Mouse (Mus musculus) heart, embryonic 11.5 days (tissue): ENCODE measurements around the gene Foxred2. TPM values are rescaled to one million over a fixed set of nuclear protein-coding genes. Genes with fewer than 3 reads are reported as not detected.
A peak's percentile ranks its signal among the peaks of the same experiment; 100 is the strongest.

ENCODE experiments used
- ATAC-seq: fragments of 200-750 bp; cut with Nextera tagmentation; replicated peaks from 2 replicates; pipeline ENCODE4 v1.8.0; 2017; ENCODE audit warnings: moderate library complexity; ENCODE audit not compliant: insufficient number of reproducible peaks, low FRiP score, low TSS enrichment
- H3K27ac ChIP-seq: fragments of 300-500 bp; sonication (generic); 2 replicates; pipeline ENCODE4 v1.5.1; 2014; ENCODE audit warnings: mild to moderate bottlenecking, low read depth, low read length
- H3K27me3 ChIP-seq: fragments of 300-500 bp; sonication (generic); 2 replicates; pipeline ENCODE4 v1.6.1; 2014; ENCODE audit warnings: mild to moderate bottlenecking, low read length, mixed read lengths; ENCODE audit not compliant: control insufficient read depth, insufficient read depth
- H3K36me3 ChIP-seq: fragments of 300-500 bp; sonication (generic); 2 replicates; pipeline ENCODE4 v1.6.1; 2014; ENCODE audit warnings: mild to moderate bottlenecking, low read length, moderate library complexity, mixed read lengths; ENCODE audit not compliant: control insufficient read depth, insufficient read depth
- H3K4me1 ChIP-seq: fragments of 300-500 bp; sonication (generic); 2 replicates; pipeline ENCODE4 v1.6.1; 2014; ENCODE audit warnings: low read length; ENCODE audit not compliant: control insufficient read depth, insufficient read depth
- H3K4me2 ChIP-seq: fragments of 300-500 bp; sonication (generic); 2 replicates; pipeline ENCODE4 v1.6.1; 2014; ENCODE audit warnings: mild to moderate bottlenecking, moderate library complexity
- H3K4me3 ChIP-seq: fragments of 300-500 bp; sonication (generic); 2 replicates; pipeline ENCODE4 v1.5.1; 2014; ENCODE audit warnings: low read depth, low read length
- H3K9ac ChIP-seq: fragments of 300-500 bp; sonication (generic); 2 replicates; pipeline ENCODE4 v1.6.1; 2014; ENCODE audit warnings: mild to moderate bottlenecking, low read depth, low read length, moderate library complexity
- H3K9me3 ChIP-seq: fragments of 300-500 bp; sonication (generic); replicated peaks from 2 replicates; pipeline ENCODE4 v1.6.1; 2016; ENCODE audit warnings: low read length; ENCODE audit not compliant: control insufficient read depth
- WGBS: fragments of 180-500 bp; shearing (Covaris S2); extraction: QIAGEN DNeasy Blood & Tissue Kit; methylation state at CpG from one replicate; pipeline ENCODE4 v1.1.7; 2014; ENCODE audit not compliant: insufficient replicate concordance; 5-methylcytosine and 5-hydroxymethylcytosine counted together
- polyA plus RNA-seq: library from polyadenylated mRNA; unstranded; fragments of >200 nt; fragmentation: Nextera tagmentation; extraction: Ambion mirVana; gene quantifications from 2 replicates; pipeline ENCODE4 v1.2.1, GENCODE M21; 2014

Gene Foxred2
- 1.2 and 1.7 TPM in 2 replicates for polyA plus RNA-seq

DNA sequence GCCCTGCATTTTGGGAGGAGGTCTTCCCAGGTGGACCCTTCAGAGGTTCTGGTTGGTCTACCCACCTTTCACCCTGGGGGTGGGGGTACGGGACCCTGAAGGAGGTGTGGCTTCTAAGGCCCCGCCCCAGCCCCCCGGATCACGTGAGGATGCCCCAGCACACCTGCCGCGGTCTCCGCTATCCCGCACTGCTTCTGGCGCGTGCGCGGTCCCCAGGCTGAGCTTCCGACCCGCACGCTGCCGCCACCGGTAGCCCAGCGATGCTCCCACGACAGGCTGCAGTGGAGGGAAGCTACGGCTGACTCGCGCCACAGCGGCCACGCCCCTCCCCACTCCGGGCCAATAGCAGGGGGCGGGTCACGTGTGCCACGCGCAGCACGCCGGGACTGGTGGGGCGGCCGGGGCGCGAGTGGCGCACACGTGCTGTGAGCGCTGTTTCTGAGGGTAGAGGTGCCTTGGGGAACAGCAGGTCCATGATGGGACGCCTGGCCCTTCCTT, at the start of gene Foxred2:
TSS of gene Foxred2 (minus strand) at position 319 of the 498 bp plus-strand sequence.
- under 1% methylated on average over 38 of the region's 39 CpGs for WGBS
- Histone ChIP-seq H3K4me3 (peak within 1 kb of the TSS; percentile 55), H3K4me1 (peaks cover 12% of the 10 kb centered on the region), H3K9me3 (no peaks in the 10 kb centered on the region), H3K27ac (no peak within 1 kb of the TSS), H3K9ac (peak within 1 kb of the TSS; percentile 24; the same call in 1 of the 2 replicates), H3K4me2 (peak within 1 kb of the TSS; percentile 88), H3K27me3 (peaks cover 17% of the 10 kb centered on the region), H3K36me3 (peaks cover 21% of the 10 kb centered on the region)
- ATAC-seq = peak; percentile 83

- no peak overlapping the region for H3K9ac ChIP-seq
- 0 out of 2 replicates have a peak, but pooled peaks have one; percentile 18 for ATAC-seq
- no peaks in the 10 kb centered on the region for H3K36me3 ChIP-seq
- WGBS = 33% methylated on average over 9 of the region's 9 CpGs
- H3K4me2 ChIP-seq = no peak overlapping the region
- no peaks in the 10 kb centered on the region for H3K9me3 ChIP-seq
- no peaks in the 10 kb centered on the region for H3K27me3 ChIP-seq
- H3K4me3 ChIP-seq = no peak overlapping the region
- H3K4me1 ChIP-seq = no peaks in the 10 kb centered on the region
- no peak overlapping the region for H3K27ac ChIP-seq
These were observed 47.4 kb upstream of the Foxred2 start for GRCm38 (mm10) chr15:78003929-78004328.

GRCm38 (mm10) chr15:78001400-78001799, 44.9 kb upstream of the Foxred2 start:
- H3K4me1 ChIP-seq = no peaks in the 10 kb centered on the region
- no peaks in the 10 kb centered on the region for H3K36me3 ChIP-seq
- 34% methylated on average over 5 of the region's 5 CpGs for WGBS
- peaks cover 3% of the 10 kb centered on the region; the same call in 1 of the 2 replicates for H3K27me3 ChIP-seq
- H3K9ac ChIP-seq = no peak overlapping the region
- H3K27ac ChIP-seq = no peak overlapping the region
- H3K9me3 ChIP-seq = no peaks in the 10 kb centered on the region
- no peak for ATAC-seq
- no peak overlapping the region for H3K4me3 ChIP-seq
- no peak overlapping the region for H3K4me2 ChIP-seq

DNA sequence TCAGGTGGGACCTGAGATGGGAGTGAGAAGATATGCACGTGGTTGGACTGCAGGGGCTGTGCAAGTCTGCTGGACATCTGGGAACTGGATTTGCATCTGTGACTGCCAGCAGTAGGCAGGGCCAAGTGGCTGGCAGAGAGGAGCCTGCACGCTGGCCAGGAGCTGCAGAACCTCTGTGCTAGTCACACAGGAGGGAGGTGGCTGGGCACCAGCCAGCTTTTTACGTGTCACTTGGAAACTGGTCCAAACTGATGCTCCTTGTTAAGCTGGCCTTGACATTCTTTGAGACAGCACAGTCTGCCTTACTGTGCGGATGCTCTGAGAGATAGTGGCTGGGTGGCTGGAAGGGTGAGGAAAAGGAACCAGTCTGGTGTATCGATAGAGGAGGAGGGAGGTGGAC, 32.0 kb upstream of the Foxred2 start:
- H3K9ac ChIP-seq = no peak overlapping the region
- no peaks in the 10 kb centered on the region for H3K4me1 ChIP-seq
- no peak overlapping the region for H3K4me2 ChIP-seq
- H3K36me3 ChIP-seq = no peaks in the 10 kb centered on the region
- H3K27me3 ChIP-seq = 0 out of 2 replicates have a peak, but pooled peaks cover 2% of the 10 kb centered on the region
- WGBS = 67% methylated on average over 5 of the region's 5 CpGs
- no peak for ATAC-seq
- no peaks in the 10 kb centered on the region for H3K9me3 ChIP-seq
- no peak overlapping the region for H3K4me3 ChIP-seq
- H3K27ac ChIP-seq = no peak overlapping the region

DNA sequence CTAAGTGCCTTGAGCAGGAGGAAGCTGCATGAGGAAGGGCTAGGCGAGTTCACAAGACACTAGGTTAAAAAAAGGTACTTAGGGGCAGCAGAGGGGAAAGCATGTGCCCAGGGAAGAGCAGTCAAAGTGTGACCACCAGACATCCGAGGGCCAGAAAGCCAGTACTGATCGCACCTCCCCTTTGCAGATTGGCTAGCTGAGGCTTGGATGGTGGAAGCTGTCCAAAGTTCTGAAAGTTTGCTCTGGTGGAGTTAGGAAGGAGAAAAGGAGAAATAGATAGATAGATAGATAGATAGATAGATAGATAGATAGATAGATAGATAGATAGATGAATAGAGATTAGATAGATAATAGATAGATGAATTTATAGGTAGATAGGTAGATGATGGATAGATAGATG, 26.9 kb upstream of the Foxred2 start:
- Histone ChIP-seq H3K4me3 (no peak overlapping the region), H3K4me1 (no peaks in the 10 kb centered on the region), H3K9ac (no peak overlapping the region), H3K9me3 (no peaks in the 10 kb centered on the region), H3K27me3 (peaks cover 8% of the 10 kb centered on the region; the same call in 1 of the 2 replicates), H3K36me3 (no peaks in the 10 kb centered on the region), H3K27ac (no peak overlapping the region), H3K4me2 (no peak overlapping the region)
- 26% methylated on average over 3 of the region's 3 CpGs for WGBS
- no peak for ATAC-seq

GRCm38 (mm10) chr15:77982195-77982939, 25.8 kb upstream of the Foxred2 start:
- no peak overlapping the region for H3K4me2 ChIP-seq
- H3K9ac ChIP-seq = no peak overlapping the region
- H3K9me3 ChIP-seq = no peaks in the 10 kb centered on the region
- WGBS = 27% methylated on average over 18 of the region's 18 CpGs
- peaks cover 8% of the 10 kb centered on the region; the same call in 1 of the 2 replicates for H3K27me3 ChIP-seq
- no peak for ATAC-seq
- no peak overlapping the region for H3K4me3 ChIP-seq
- H3K27ac ChIP-seq = no peak overlapping the region
- no peaks in the 10 kb centered on the region for H3K4me1 ChIP-seq
- no peaks in the 10 kb centered on the region for H3K36me3 ChIP-seq

- Histone ChIP-seq H3K27ac (no peak overlapping the region), H3K36me3 (no peaks in the 10 kb centered on the region), H3K9ac (no peak overlapping the region), H3K27me3 (peaks cover 8% of the 10 kb centered on the region; the same call in 1 of the 2 replicates), H3K4me2 (no peak overlapping the region), H3K4me3 (no peak overlapping the region), H3K4me1 (no peaks in the 10 kb centered on the region), H3K9me3 (no peaks in the 10 kb centered on the region)
- no peak for ATAC-seq
- 61% methylated on average over 5 of the region's 5 CpGs for WGBS
These were observed 24.7 kb upstream of the Foxred2 start for GRCm38 (mm10) chr15:77981181-77981680.

DNA sequence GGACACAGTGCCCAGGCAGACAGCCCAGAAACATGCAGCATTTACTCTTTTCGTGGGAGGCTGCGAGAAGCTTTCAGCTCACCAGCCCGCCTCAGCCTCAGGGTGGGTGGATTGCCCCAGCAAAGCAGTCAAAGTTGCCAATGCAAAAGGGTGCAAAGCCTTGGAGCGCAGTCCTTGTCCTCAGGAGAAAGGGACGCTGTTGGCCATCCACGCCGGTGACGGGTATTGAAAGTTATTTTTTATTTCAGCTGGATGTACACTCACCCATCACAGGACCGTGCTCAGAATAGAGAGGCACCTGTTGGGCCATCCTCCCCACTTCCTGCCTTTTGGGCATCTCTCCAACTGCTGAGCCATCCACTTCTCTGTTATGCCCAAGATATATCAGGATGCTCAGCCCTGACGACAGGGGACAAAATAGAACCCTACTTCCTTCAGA, 22.9 kb upstream of the Foxred2 start:
- Histone ChIP-seq H3K36me3 (no peaks in the 10 kb centered on the region), H3K9ac (no peak overlapping the region), H3K9me3 (no peaks in the 10 kb centered on the region), H3K4me1 (no peaks in the 10 kb centered on the region), H3K4me2 (no peak overlapping the region), H3K27me3 (peaks cover 8% of the 10 kb centered on the region; the same call in 1 of the 2 replicates), H3K4me3 (no peak overlapping the region), H3K27ac (no peak overlapping the region)
- no peak for ATAC-seq
- WGBS = 84% methylated on average over 10 of the region's 10 CpGs
